Mouse (Mus musculus) CD4-positive naive resting alpha-beta T cell, adult 57 days (primary cell): Measurements from ENCODE around the gene 3300002I08Rik. TPM values are rescaled to one million over a fixed set of nuclear protein-coding genes. Genes with fewer than 3 reads are reported as not detected.

Source experiments
- total RNA-seq: library from RNA; stranded (reverse); gene quantifications from one replicate; pipeline ENCODE4 v1.2.4, GENCODE M21; 2023

3300002I08Rik gene
- total RNA-seq = 9.8 TPM

DNA sequence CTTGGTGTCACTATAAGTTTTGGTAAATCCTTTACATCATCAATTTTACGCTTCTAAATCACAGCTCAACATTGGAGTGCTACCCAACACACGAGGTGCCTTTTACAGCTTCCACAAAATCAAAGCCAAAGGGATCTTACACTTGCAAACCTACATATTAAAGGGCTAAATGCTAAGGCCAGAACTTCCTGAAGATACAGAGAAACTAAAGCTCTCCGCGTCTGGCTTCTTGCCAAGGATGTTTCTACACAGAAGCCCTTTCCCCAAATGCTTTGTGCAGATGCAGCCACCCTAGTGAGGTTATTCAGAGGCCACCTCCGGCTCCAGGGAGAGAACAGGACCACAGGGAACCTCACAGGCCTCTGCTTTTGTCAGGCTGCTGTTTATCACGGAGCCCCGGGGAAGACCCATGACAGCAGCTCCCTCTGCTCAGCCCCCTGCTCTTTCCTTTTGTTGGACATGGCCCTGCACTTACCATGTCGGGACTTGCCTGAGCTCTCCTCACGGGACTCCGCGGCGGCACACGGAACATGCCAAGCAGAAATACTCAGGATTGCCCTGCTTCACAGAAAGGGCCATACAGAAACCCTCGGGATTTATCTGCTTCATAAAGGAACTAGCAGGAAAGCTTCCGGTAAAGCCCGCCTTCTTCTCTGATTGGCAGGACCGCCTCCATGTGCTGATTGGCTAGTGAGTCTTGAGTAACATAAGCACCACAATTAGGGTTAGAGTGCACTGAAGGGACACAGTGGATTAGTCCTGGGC lies at the start of gene 3300002I08Rik:
TSS of gene 3300002I08Rik (minus strand) at position 653 of the 765 bp plus-strand sequence.

DNA sequence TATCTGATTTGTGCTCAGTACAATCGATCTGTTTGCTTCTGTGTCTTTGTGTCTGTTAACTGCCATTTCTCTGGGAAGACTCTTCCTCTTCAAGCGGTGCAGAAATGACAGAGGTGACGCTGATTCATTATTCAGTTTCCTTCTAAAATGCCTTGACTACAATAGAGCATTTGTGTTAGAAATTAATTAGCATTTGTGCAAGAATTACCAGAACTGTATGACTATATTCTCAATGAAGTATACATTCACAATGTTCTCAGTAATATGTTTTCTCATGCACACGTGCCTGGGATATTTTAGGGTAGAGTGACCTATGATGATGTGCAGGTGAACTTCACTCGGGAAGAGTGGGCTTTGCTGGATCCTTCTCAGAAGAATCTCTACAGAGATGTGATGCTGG lies 39.2 kb downstream of the 3300002I08Rik start, which contains the start of gene Gm10130:
TSS of gene Gm10130 (plus strand) at position 301 of the 400 bp plus-strand sequence.

Other genes with a start within 250 kb of the 3300002I08Rik start
- 8.2 TPM for gene Zfp120, start 226.1 kb downstream of the 3300002I08Rik start, total RNA-seq
- gene Gm10770, start 183.1 kb downstream of the 3300002I08Rik start, total RNA-seq = not detected
- gene Gm14139, start 181.0 kb downstream of the 3300002I08Rik start, total RNA-seq = 0.41 TPM
- 6.7 TPM for gene Zfp937, start 144.7 kb downstream of the 3300002I08Rik start, total RNA-seq
- gene Gm21994, start 107.2 kb downstream of the 3300002I08Rik start, total RNA-seq = 16.6 TPM
- gene Gm14124, start 105.2 kb downstream of the 3300002I08Rik start, total RNA-seq = 0.53 TPM
- 8.9 TPM for gene Gm10130, start 39.1 kb downstream of the 3300002I08Rik start, total RNA-seq
- gene Zfp442, start 88.7 kb upstream of the 3300002I08Rik start, total RNA-seq = 3.6 TPM
- gene Zfp345, start 122.3 kb upstream of the 3300002I08Rik start, total RNA-seq = 0.77 TPM
- 10.0 TPM for gene Cst7, start 207.7 kb upstream of the 3300002I08Rik start, total RNA-seq
- 26.6 TPM for gene Apmap, start 245.8 kb upstream of the 3300002I08Rik start, total RNA-seq